Mouse (Mus musculus) hindbrain, postnatal 0 days (tissue): ENCODE data around the gene Casp7. TPM values are rescaled to one million over a fixed set of nuclear protein-coding genes. Genes with fewer than 3 reads are reported as not detected.
"Not testable (repeated sequence)": the region's sequence is repeated elsewhere in the genome, so short reads cannot be mapped to it uniquely, and the experiment has no call there.

Experiments
- ATAC-seq: fragments of 200-750 bp; cut with Nextera tagmentation; 2 replicates; pipeline ENCODE4 v1.8.0; 2017; ENCODE audit warnings: mild to moderate bottlenecking, moderate TSS enrichment, moderate library complexity
- DNase-seq: peaks from one replicate; pipeline ENCODE4 v3.0.0-alpha.2; 2015; ENCODE audit warnings: low spot score
- H3K27ac ChIP-seq: fragments of 300-500 bp; sonication (generic); 2 replicates; pipeline ENCODE4 v1.5.1; 2014; ENCODE audit warnings: mild to moderate bottlenecking
- H3K27me3 ChIP-seq: fragments of 300-500 bp; sonication (generic); 2 replicates; pipeline ENCODE4 v1.6.1; 2014; ENCODE audit warnings: low read length, mixed read lengths; ENCODE audit not compliant: insufficient read depth
- H3K36me3 ChIP-seq: fragments of 300-500 bp; sonication (generic); 2 replicates; pipeline ENCODE4 v1.6.1; 2014; ENCODE audit warnings: low read length, mixed read lengths; ENCODE audit not compliant: insufficient read depth
- H3K4me1 ChIP-seq: fragments of 300-500 bp; sonication (generic); 2 replicates; pipeline ENCODE4 v1.6.1; 2014; ENCODE audit warnings: antibody characterized with exemption, low read length, mixed read lengths; ENCODE audit not compliant: insufficient read depth
- H3K4me2 ChIP-seq: fragments of 300-500 bp; sonication (generic); 2 replicates; pipeline ENCODE4 v1.6.1; 2014; ENCODE audit warnings: low read depth, mild to moderate bottlenecking, low read length, moderate library complexity, mixed read lengths
- H3K4me3 ChIP-seq: fragments of 300-500 bp; sonication (generic); 2 replicates; pipeline ENCODE4 v1.5.1; 2014; ENCODE audit warnings: low read length
- H3K9ac ChIP-seq: fragments of 300-500 bp; sonication (generic); replicated peaks from 2 replicates; pipeline ENCODE4 v1.6.1; 2014; ENCODE audit warnings: mild to moderate bottlenecking, low read length, moderate library complexity, mixed read lengths
- H3K9me3 ChIP-seq: fragments of 300-500 bp; sonication (generic); 2 replicates; pipeline ENCODE4 v1.6.1; 2016; ENCODE audit warnings: low read length, mixed read lengths
- CTCF ChIP-seq: IDR thresholded peaks from 2 replicates; pipeline ENCODE4 v1.5.1; 2016; ENCODE audit warnings: antibody characterized with exemption, control low read depth, low read depth
- WGBS: fragments of 180-500 bp; shearing (Covaris S2); extraction: QIAGEN DNeasy Blood & Tissue Kit; methylation state at CpG from one replicate; pipeline ENCODE4 v1.1.7; 2014; 5-methylcytosine and 5-hydroxymethylcytosine counted together
- polyA plus RNA-seq: library from polyadenylated mRNA; unstranded; fragments of >200 nt; fragmentation: Nextera tagmentation; extraction: Ambion mirVana; gene quantifications from 2 replicates; pipeline ENCODE4 v1.2.1, GENCODE M21; 2015
- total RNA-seq: library from RNA; depleted of rRNA; stranded (reverse); fragments of >200 nt; gene quantifications from 2 replicates; pipeline ENCODE4 v1.2.3, GENCODE M21; 2014; rRNA removed

The Casp7 gene
- total RNA-seq (17.6 and 22.4 TPM in 2 replicates), polyA plus RNA-seq (28.1 and 28.5 TPM in 2 replicates)

DNA sequence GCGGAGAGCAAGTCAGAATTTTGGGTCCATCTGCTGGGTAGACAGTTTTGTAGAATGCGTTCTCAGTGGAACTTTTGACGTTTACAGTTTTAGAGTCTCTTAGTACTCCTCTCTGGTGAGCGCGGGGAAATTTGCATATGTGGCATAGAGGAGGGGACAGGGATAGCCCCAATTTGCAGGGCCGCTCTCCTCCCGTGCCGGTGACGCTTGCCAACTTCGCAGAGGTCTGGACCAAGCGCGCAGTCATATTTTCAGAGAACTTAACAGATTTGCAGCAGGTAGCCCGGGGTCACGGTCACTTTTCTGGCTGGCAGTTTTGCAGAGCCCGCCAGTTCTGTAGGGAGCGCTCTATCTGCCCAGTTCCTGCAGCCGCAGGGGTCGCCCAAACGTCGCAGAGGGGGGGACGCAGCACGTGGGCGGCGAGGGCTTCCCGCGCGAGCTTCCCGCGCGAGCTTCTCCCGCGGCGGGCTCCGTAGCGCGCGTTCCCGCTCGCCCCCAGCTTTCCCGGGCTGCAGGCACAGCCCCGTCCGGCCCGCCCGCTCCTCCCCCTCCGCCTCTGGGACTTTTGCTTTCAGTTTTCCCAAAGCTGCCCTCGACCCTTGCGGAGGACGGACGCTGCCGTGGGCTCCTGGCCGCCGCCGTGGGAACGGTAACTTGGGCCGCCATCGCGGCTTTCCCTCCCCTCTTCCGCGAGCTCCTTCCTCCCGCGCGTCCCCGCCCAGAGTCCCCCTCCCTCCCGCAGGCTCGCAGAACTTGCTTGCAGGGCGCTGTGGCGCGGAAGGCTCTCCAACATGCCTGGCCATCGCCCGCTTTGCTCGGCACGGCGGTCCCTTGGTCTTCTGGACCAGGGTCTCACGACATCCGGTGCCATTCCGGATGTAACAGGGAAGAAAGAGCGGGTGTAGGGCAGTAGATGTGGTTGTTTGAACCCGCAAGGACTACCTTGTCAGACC, at the start of gene Casp7:
TSS of gene Casp7 (plus strand) at position 461 of the 953 bp plus-strand sequence.
- Histone ChIP-seq H3K9ac (peak within 1 kb of the TSS; percentile 72), H3K27ac (peak within 1 kb of the TSS; percentile 76), H3K4me1 (peaks cover 16% of the 10 kb centered on the region), H3K27me3 (0 out of 2 replicates have a peak, but pooled peaks cover 21% of the 10 kb centered on the region), H3K4me3 (peak within 1 kb of the TSS; percentile 67), H3K4me2 (peak within 1 kb of the TSS; percentile 87), H3K36me3 (no peaks in the 10 kb centered on the region), H3K9me3 (no peaks in the 10 kb centered on the region)
- ATAC-seq (peak; percentile 84), DNase-seq (peak; percentile 79)
- WGBS, result 1% methylated on average over 76 of the region's 78 CpGs
- 0 out of 2 replicates have a peak, but pooled peaks have one; percentile 13 for TF ChIP-seq CTCF

DNA sequence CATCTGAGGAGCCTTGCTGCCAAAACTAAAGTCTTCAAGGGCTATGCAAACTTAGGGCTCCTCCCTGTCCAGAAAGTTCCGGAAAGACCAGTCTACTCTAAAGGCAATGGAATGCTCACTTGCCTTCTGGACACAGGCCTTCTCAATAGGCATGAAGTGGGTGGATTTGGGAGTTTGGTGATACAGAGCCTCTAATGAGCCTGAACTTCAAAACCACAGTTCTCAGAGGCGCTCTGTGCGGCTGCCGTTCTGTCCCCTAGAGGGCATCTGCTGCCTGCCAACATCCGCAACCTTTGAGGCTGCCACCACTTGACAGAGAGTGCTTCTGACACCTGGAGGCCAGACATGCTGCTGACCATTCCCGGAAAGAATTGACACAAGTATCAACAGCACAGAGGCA, 47.6 kb upstream of the Casp7 start:
- H3K27me3 ChIP-seq, result no peaks in the 10 kb centered on the region
- H3K36me3 ChIP-seq, result no peaks in the 10 kb centered on the region
- H3K9ac ChIP-seq, result no peak overlapping the region
- no peaks in the 10 kb centered on the region for H3K4me1 ChIP-seq
- no peak overlapping the region for H3K4me2 ChIP-seq
- no peak overlapping the region for H3K27ac ChIP-seq
- no peak overlapping the region for H3K4me3 ChIP-seq
- no peaks in the 10 kb centered on the region for H3K9me3 ChIP-seq
- WGBS, result 42% methylated on average over 6 of the region's 6 CpGs
- TF ChIP-seq CTCF, result peak; percentile 64
- ATAC-seq (no peak), DNase-seq (peak; percentile 40)

DNA sequence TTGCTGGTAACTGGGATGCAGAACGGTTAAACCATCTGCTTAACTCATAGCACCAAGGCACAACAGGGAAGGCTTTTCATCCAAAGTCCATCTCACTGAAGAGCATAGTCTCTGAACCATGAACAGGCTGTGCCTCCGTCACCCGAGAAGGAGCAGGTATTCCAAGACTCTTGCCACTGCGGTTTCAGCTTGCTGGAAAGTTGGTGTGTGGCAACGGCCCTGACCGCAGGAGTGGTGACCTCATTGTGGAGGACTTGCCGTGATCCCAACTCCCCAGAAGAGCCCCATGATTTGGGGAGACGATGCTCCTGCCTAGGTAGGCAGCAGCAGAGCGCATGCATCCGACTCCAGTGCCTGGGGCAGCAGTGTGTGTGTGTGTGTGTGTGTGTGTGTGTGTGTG, 43.2 kb upstream of the Casp7 start:
- Histone ChIP-seq H3K27me3 (no peaks in the 10 kb centered on the region), H3K9me3 (no peaks in the 10 kb centered on the region), H3K9ac (no peak overlapping the region), H3K4me3 (no peak overlapping the region), H3K27ac (no peak overlapping the region), H3K36me3 (no peaks in the 10 kb centered on the region), H3K4me2 (no peak overlapping the region), H3K4me1 (no peaks in the 10 kb centered on the region)
- no peak for TF ChIP-seq CTCF
- DNase-seq (no peak), ATAC-seq (no peak)
- WGBS, result 84% methylated on average over 10 of the region's 10 CpGs

DNA sequence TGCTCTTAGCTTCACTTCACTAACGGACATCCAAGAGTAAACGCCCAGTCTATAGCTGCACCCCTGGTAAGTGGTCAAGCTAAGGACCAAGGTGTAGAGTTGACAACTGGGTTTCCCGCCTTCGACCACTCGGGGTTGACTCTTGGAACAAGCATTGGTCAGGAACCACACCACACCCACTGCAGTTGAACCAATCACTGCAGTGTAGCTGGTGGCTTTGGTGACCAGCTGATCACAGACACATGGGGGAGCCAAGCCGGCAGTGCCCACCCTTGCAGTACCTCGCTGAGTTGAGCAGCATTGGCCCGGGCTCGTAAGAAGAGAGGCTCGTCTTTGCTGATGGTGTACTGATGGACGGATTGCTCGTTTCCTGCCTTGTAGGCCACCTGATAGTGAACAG, 41.7 kb upstream of the Casp7 start:
- Histone ChIP-seq H3K9me3 (no peaks in the 10 kb centered on the region), H3K36me3 (no peaks in the 10 kb centered on the region), H3K9ac (no peak overlapping the region), H3K27me3 (no peaks in the 10 kb centered on the region), H3K27ac (no peak overlapping the region), H3K4me3 (no peak overlapping the region), H3K4me2 (no peak overlapping the region), H3K4me1 (no peaks in the 10 kb centered on the region)
- WGBS, result 90% methylated on average over 12 of the region's 12 CpGs
- DNase-seq, result no peak
- no peak for TF ChIP-seq CTCF
- no peak for ATAC-seq

DNA sequence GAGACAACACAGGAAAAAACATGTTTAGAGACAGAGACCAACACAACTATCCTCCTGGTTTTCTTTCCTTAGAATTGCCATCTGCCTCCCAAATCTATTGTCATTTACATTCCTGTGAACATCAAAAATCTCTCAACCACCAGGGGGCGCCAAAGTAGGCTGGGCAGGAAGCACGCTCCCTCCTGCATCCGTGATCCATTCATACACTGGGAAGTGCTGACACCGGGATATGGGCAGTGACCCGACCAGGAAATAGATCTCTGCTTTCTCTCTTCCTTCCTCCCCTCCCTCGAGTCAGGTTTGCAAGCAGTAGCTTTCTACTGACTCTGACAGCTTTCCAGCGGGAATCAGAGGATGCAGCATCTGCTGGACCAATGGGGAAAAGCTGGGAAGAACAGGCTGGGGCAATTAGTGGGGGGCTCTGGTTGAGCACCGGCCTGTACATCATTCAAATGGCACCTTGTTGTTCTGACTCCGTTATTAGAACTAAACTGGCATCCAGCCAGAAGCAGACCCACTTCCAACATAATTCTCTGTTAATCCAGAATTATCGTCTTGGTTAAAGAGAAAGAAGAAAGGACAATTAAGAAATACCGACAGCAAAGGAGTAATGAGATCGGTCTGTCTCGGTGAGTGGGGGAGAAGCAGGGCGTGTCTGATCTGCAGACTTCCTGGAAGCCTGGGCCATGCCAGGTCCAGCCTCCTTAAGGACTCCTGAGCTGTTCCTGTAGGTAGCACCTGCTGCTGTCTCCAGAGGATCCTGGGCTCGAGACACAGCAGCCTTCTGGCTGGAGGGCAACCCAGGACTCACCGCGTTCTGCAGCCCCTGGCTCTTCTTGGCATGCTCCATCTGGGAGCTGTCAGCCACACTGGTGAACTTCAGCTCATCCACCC, 40.2 kb upstream of the Casp7 start:
- no peaks in the 10 kb centered on the region for H3K27me3 ChIP-seq
- no peaks in the 10 kb centered on the region for H3K4me1 ChIP-seq
- H3K9ac ChIP-seq, result no peak overlapping the region
- no peaks in the 10 kb centered on the region for H3K36me3 ChIP-seq
- no peaks in the 10 kb centered on the region for H3K9me3 ChIP-seq
- H3K4me3 ChIP-seq, result no peak overlapping the region
- no peak overlapping the region for H3K27ac ChIP-seq
- peak; percentile 82 for TF ChIP-seq CTCF
- DNase-seq, result peak; percentile 65
- no peak overlapping the region for H3K4me2 ChIP-seq
- WGBS, result 27% methylated on average over 17 of the region's 17 CpGs
- ATAC-seq, result 0 out of 2 replicates have a peak, but pooled peaks have one; percentile 32

DNA sequence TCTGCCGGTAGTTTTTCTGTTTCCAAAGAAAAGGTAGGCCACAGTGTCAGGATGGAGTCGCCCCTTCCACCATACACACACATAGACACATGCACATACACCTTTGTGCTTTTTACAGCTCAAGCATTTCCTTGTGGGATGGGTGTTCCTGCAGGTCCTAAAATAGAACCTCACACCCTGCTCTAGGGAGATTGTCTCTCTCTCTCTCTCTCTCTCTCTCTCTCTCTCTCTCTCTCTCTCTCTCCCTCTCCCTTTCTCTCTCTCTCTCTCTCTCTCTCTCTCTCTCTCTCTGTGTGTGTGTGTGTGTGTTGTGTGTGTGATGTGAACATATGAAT, 39.6 kb upstream of the Casp7 start:
- H3K9ac ChIP-seq, ATAC-seq, H3K4me2 ChIP-seq, H3K36me3 ChIP-seq, H3K4me3 ChIP-seq, H3K4me1 ChIP-seq, H3K27ac ChIP-seq, H3K9me3 ChIP-seq, DNase-seq, H3K27me3 ChIP-seq: not testable (repeated sequence)
- 76% methylated on average over 2 of the region's 2 CpGs for WGBS
